Mouse (Mus musculus) inflammation-experienced regulatory T-cells (primary cell): Measurements from ENCODE around the gene Manbal. TPM values are rescaled to one million over a fixed set of nuclear protein-coding genes. Genes with fewer than 3 reads are reported as not detected.

ENCODE experiments used
- polyA plus RNA-seq, 2 experiments: library from polyadenylated mRNA; unstranded; fragments of 100-300 nt; shearing (Covaris generic); gene quantifications; one replicate each; pipeline ENCODE4 v1.2.1; 2017

Manbal gene
- polyA plus RNA-seq: 10 to 100 TPM; 44.8 to 51.1 TPM

GRCm38 (mm10) chr2:157367184-157367893 is at the start of gene Manbal:
Gene Manbal (plus strand): TSS chr2:157367594.

GRCm38 (mm10) chr2:157347361-157348159 is 19.8 kb upstream of the Manbal start, which contains the start of gene Ghrh:
Gene Ghrh (minus strand): TSS chr2:157347506.

GRCm38 (mm10) chr2:157418206-157418605 is 50.8 kb downstream of the Manbal start, which contains the start of gene Src:
Gene Src (plus strand): TSS chr2:157418444.

Other genes starting within 250 kb of the Manbal start
- 100 to 1,000 TPM; 387 to 574 TPM for gene Samhd1, start 232.3 kb upstream of the Manbal start, polyA plus RNA-seq
- 10 to 100 TPM; 32.5 to 34.7 TPM for gene Rbl1, start 163.1 kb upstream of the Manbal start, polyA plus RNA-seq
- gene Rpn2, start 88.6 kb upstream of the Manbal start, polyA plus RNA-seq: 100 to 1,000 TPM; 223 to 259 TPM
- 1 to 10 TPM in 1 of 2 experiments, under 1 TPM in 1; 0.22 to 2.6 TPM for gene Mroh8, start 88.0 kb upstream of the Manbal start, polyA plus RNA-seq
- gene Ghrh, start 20.1 kb upstream of the Manbal start, polyA plus RNA-seq: not detected
- gene Src, start 50.9 kb downstream of the Manbal start, polyA plus RNA-seq: 1 to 10 TPM; 3.5 to 6.7 TPM
- 1 to 10 TPM in 1 of 2 experiments, under 1 TPM in 1; 0.72 to 1.4 TPM for gene Nnat, start 192.5 kb downstream of the Manbal start, polyA plus RNA-seq
- gene Blcap, start 203.7 kb downstream of the Manbal start, polyA plus RNA-seq: 10 to 100 TPM; 19.7 to 22.0 TPM